Mouse (Mus musculus) thymus, postnatal 0 days (tissue): Measurements from ENCODE around the gene Stxbp6. TPM values are rescaled to one million over a fixed set of nuclear protein-coding genes. Genes with fewer than 3 reads are reported as not detected.
A peak's percentile ranks its signal among the peaks of the same experiment; 100 is the strongest.
"Not testable (repeated sequence)": the region's sequence is repeated elsewhere in the genome, so short reads cannot be mapped to it uniquely, and the experiment has no call there.

ENCODE experiments used
- DNase-seq: peaks from one replicate; pipeline ENCODE4 v3.0.0-alpha.2; 2015; ENCODE audit warnings: low spot score
- polyA plus RNA-seq: library from polyadenylated mRNA; unstranded; fragments of >200 nt; fragmentation: Nextera tagmentation; extraction: Ambion mirVana; gene quantifications from 2 replicates; pipeline ENCODE4 v1.2.1, GENCODE M21; 2015

Gene Stxbp6
- polyA plus RNA-seq = 7.9 and 14.6 TPM in 2 replicates

GRCm38 (mm10) chr12:45074611-45075342 is at the start of gene Stxbp6:
Gene Stxbp6 (minus strand): TSS chr12:45074709.
- peak; percentile 12 for DNase-seq

- DNase-seq = not testable (repeated sequence)
These were observed 28.4 kb upstream of the Stxbp6 start for GRCm38 (mm10) chr12:45102954-45103353.

GRCm38 (mm10) chr12:45093732-45094131 is 19.2 kb upstream of the Stxbp6 start:
- DNase-seq = no peak

GRCm38 (mm10) chr12:45092444-45092843 is 17.9 kb upstream of the Stxbp6 start:
- no peak for DNase-seq

GRCm38 (mm10) chr12:45083145-45083475 is 8.6 kb upstream of the Stxbp6 start:
- no peak for DNase-seq

- no peak for DNase-seq
These were observed 8.1 kb upstream of the Stxbp6 start for GRCm38 (mm10) chr12:45082379-45083144.

- DNase-seq = no peak
These were observed 7.1 kb upstream of the Stxbp6 start for GRCm38 (mm10) chr12:45081617-45082016.

GRCm38 (mm10) chr12:45080753-45081122 is 6.2 kb upstream of the Stxbp6 start:
- DNase-seq = no peak

- DNase-seq = no peak
These were observed 5.7 kb upstream of the Stxbp6 start for GRCm38 (mm10) chr12:45080036-45080752.

GRCm38 (mm10) chr12:45075631-45076030 is 1.1 kb upstream of the Stxbp6 start:
- DNase-seq = no peak

- DNase-seq = peak; percentile 19
These were observed 387 bp downstream of the Stxbp6 start for GRCm38 (mm10) chr12:45074042-45074601.

- DNase-seq = no peak
These were observed 1.0 kb downstream of the Stxbp6 start for GRCm38 (mm10) chr12:45073331-45074041.

- peak; percentile 26 for DNase-seq
These were observed 2.3 kb downstream of the Stxbp6 start for GRCm38 (mm10) chr12:45072185-45072584.

GRCm38 (mm10) chr12:45070186-45070585 is 4.3 kb downstream of the Stxbp6 start:
- no peak for DNase-seq

GRCm38 (mm10) chr12:45068145-45068754 is 6.3 kb downstream of the Stxbp6 start:
- no peak for DNase-seq

- no peak for DNase-seq
These were observed 6.8 kb downstream of the Stxbp6 start for GRCm38 (mm10) chr12:45067686-45068085.

GRCm38 (mm10) chr12:45067047-45067685 is 7.3 kb downstream of the Stxbp6 start:
- no peak for DNase-seq

- DNase-seq = no peak
These were observed 10.9 kb downstream of the Stxbp6 start for GRCm38 (mm10) chr12:45063606-45064005.

GRCm38 (mm10) chr12:45061336-45061735 is 13.2 kb downstream of the Stxbp6 start:
- DNase-seq = no peak

- no peak for DNase-seq
These were observed 13.7 kb downstream of the Stxbp6 start for GRCm38 (mm10) chr12:45060804-45061203.
